Mouse (Mus musculus): Measurements from ENCODE around the gene Kctd20.

The Kctd20 gene

DNA sequence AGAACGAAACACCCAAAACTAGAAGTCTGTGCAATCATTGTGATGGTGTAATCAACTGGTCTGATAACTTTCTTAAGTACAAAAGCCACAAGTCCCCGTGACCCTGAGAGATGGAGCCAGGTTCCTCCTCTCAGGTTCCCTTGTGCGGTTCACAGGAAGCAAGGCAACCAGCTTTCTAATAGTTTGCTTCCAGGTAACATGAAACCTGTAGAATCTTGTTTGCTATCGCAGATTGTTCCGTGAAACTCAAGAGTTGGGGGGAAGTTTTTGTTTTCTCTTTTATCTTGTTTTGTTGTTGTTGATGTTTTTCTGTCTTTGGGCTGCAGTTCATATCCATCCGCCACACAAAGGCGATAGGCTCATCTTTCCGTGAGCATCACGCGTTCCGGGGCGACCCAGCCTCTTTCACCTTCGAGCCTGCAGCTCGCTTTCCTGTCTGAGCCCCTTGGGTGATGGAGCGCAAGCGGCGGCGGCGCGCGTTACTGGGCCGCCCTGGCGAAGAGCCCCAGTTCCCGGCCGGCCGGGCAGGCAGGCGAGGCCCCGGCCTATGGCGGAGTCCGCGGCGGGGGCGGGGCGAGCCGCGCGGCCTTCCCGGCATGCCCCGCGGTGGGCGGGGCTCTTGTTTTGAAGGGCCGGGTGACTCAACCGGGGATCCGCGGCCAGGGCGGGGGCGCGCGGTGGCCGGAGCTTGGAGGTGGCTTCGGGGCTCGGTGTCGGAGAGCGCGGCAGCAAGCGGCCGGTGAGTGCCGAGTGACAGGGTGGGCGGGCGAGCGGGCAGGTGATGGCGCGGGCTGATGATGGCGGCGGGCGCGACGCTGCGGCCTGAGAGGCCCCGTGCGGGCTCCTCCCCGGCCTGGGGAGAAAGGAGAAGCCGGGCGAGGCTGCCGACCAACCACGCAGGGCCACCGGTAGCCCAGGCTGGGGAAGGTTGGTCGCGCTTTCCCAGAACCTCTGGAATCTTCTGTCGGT is at the start of gene Kctd20:
Gene Kctd20, plus strand, starts transcription at position 120 of the 969 bp plus-strand sequence.
- in situ Hi-C loops (cut with MboI, MseI): no loop called here

DNA sequence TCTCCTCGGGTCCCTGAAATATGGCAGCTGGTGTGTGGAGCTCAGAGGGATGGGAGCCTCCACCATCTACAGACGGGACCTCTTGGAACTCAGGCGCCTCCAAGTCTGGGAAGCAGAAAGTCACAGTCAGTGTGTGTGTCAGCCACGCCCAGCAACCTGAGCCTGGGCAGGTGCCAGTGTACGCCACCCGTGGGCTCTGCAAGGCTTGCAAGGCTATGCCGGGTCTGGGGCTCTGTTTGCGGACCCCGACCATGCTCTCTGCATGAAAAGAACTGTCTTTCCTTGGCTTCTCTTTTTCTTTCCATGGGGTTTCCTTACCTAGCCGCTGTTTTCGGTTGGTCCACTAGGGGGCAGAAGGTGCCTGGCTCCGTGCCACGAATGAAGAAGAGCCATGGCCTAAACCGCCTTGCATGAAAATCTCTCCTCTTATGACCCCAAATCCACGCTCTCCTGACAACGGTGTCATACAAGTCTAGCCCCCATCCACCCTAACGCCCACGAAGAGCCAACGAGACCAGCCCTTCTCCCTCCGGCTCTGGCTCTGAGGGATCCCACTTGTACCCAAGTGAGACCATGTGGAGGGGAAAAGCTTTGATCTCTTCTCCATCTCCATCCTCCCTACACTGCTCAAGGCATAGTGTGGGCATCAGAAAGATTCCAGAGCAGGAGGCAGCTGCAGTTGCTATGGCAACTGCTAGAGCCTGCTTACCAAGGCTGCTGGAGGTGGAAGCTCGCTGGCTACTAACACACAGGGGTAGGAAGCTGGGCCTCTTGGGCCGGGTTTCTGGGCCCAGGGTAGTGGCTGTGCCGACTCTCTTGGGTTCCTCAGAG is 47.0 kb upstream of the Kctd20 start:
- in situ Hi-C loops (cut with MboI, MseI): no loop called here

DNA sequence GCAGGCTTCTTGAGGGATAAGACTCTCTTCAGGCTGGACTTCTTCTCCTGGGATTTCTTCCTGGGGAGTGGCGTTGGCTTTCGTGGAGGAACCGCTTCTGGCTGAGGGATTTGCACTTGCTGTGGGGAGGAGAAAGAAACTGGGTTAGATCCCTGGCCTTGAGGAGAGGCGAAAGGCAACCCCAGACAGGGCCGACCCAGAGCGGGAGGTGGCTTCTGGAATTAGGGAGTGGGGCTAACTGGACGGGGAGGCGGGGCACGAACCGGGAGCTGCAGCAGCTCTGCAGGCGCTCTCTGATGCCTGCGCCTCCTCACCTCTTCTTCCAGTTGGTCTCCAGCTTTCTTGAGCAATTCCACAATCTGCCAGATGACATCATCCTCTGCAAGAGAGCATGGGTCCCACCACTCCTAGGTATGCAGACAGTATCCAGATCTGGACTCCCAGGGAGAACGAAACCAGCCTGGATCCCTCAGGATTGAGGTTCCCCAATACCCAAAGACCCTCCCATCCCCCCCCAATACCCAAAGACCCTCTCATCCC is 46.3 kb upstream of the Kctd20 start:
- in situ Hi-C loops (cut with MboI, MseI): no loop called here

- in situ Hi-C loops (cut with MboI, MseI): no loop called here
These were observed 43.8 kb upstream of the Kctd20 start for GRCm38 (mm10) chr17:28907959-28908358.

- in situ Hi-C loops (cut with MboI, MseI): no loop called here
These were observed 42.4 kb upstream of the Kctd20 start for GRCm38 (mm10) chr17:28909252-28909941.

DNA sequence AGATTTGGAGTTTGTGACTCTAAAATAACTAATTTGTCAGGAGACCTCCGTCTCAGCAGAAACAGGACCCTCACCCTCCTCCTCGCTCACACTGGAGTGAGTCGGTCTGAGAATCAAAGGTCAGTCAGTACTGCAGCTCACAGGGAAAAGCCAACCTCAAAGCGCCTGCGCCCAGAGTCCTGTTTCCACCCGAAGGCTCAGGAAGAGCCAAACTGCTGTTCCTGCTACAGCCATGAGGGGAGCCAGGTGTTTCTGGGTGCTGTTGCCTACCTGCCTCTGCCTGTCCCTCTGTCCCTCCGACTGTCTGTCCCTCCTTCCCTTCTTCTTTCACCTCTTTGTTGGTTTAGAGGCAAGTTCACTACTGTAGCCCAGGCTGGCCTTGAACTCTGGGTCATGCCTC is 41.6 kb upstream of the Kctd20 start:
- in situ Hi-C loops (cut with MboI, MseI): no loop called here

- in situ Hi-C loops (cut with MboI, MseI): no loop called here
These were observed 38.5 kb upstream of the Kctd20 start for GRCm38 (mm10) chr17:28913200-28913599.

- in situ Hi-C loops (cut with MboI, MseI): no loop called here
These were observed 37.8 kb upstream of the Kctd20 start for GRCm38 (mm10) chr17:28913940-28914339.

DNA sequence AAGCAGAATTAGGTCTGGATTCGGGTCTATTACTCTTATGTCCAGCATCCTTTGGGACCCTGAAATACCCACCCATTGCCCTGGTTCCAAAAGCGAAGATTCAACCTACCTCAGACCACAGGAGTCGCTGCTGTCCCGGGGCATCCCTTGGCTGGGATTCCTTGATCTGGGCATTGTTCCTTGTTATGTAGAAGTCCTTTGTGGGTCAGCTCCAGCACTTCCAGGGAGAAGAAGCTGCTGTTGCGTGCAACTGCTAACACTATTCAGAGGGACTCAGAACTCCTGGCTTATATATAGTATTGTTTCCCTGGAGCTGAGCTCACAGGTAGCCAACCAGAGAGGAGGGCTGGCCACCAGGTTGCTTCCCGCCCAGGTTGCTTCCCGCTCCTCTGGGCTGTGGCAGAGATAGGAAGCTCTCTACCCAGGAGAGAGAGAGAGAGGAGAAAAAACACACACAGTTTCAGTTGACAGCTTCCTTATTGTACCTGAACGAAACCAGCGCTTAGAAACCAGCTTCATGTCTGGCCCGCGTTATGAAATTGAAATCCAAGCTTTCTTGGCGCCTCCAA is 36.6 kb upstream of the Kctd20 start, which contains the start of gene 4930539E08Rik:
Gene 4930539E08Rik, minus strand, starts transcription at position 265 of the 569 bp plus-strand sequence.
- in situ Hi-C loops (cut with MboI, MseI): no loop called here

DNA sequence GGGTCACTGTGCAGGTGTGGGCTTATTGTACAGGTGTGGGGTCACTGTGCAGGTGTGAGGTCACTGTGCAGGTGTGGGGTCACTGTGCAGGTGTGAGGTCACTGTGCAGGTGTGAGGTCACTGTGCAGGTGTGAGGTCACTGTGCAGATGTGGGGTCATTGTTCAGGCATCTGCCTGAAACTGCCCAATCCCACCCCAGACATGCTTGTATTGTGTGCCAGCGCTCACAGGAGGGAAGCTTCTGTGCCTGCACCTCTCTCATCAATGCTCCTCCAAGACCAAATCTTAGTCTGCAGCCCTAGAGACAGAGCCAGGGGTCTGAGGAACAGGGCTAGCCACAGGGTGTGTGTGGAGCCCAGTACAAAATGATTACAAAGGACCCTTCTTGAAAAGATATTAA is 35.2 kb upstream of the Kctd20 start:
- in situ Hi-C loops (cut with MboI, MseI): no loop called here

GRCm38 (mm10) chr17:28921086-28921485 is 30.7 kb upstream of the Kctd20 start:
- in situ Hi-C loops (cut with MboI, MseI): no loop called here

- in situ Hi-C loops (cut with MboI, MseI): no loop called here
These were observed 29.7 kb upstream of the Kctd20 start for GRCm38 (mm10) chr17:28922096-28922495.

DNA sequence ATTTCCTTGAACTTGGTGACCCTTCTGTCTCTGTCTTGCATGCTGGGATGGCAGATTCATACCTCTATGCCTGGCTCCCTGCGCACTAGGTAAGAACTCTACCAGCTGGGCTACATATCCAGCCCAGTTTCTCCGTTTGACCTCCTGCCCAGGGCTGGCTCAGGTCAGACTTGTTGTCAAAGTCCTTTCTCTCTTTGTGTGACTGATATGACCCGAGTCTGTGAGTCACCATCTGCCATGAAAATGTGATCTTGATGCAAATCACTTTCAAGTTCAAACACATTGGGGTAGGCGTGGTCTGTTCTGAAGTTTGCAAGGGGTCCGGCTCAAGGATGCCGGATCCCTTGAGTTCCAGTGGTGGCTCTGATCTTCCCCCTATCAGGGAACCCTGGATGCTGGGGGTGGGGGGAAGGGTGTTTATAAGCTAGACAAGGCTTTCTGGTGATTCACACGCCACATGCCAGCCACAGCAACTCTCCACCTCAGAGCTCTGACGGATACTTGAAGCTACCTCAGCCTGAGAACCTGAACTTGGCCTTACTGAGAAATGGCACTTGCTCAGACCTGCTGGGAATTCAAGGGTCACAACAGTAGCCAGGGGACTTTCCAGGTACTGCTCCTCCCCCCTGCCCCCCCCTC is 26.7 kb upstream of the Kctd20 start:
- in situ Hi-C loops (cut with MboI, MseI): no loop called here

DNA sequence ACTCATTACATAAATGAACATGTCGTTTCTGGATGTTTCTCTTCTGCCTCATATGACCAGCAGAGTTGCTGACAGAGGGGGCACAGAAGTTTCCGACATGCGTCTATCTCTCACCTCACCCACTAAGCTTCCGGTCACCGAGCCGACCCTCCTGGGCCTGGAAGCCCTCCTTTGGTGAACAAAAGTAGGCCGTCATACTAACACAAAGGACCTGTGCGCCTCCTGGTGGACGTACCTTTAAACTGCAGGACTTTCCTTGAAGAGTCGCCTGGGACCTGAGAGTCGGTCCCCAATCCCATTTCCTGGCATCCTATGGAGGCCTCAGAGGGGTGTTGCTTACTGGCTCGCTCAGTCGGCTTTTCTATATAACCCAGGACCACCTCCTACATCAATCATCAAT is 25.4 kb upstream of the Kctd20 start:
- in situ Hi-C loops (cut with MboI, MseI): no loop called here

- in situ Hi-C loops (cut with MboI, MseI): no loop called here
These were observed 24.7 kb upstream of the Kctd20 start for GRCm38 (mm10) chr17:28926866-28927635.

- in situ Hi-C loops (cut with MboI, MseI): no loop called here
These were observed 23.7 kb upstream of the Kctd20 start for GRCm38 (mm10) chr17:28928004-28928403.

GRCm38 (mm10) chr17:28929369-28929768 is 22.4 kb upstream of the Kctd20 start:
- in situ Hi-C loops (cut with MboI, MseI): no loop called here

DNA sequence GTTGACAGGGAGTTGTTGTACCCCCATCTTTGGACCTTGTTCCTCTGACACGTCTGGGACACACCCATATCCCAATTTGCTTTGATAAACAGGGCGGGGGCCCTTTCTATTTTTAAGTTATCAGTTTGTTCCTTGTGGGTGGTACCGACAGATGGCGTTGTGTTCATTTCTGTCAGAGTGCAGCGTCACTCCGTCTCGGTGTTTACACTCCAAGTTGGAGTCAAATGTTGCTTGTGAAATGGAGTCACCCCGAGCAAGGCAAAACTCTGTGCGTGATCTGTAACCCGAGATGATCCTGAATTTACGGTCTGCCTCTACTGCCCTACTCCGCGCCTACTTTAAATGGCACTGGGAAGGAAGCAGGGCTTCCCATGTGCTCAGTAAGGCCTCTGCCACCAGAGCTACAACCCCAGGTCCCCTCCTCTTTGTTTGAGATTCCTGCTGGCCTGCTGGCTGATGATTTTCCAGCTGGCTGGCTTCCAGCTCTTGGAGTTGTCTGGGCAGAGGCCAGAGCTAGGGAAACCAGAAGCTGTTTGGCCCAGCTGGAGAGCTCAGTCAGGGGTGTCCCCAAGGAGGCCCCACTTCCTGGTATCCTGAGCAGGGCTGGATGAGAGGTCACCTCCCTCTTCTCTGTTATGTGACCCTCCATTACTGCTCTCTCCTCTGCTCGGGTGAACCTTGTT is 21.2 kb upstream of the Kctd20 start:
- in situ Hi-C loops (cut with MboI, MseI): no loop called here
